Mouse (Mus musculus): ENCODE data around the gene Hk2.
"Not testable (repeated sequence)": the region's sequence is repeated elsewhere in the genome, so short reads cannot be mapped to it uniquely, and the experiment has no call there.

The Hk2 gene

GRCm38 (mm10) chr6:82699831-82700230 lies 74.4 kb downstream of the Hk2 start:
- no peak for DNase-seq (ENCODE audit: low read depth in 2 of 2, low spot score in 2 of 2)

- DNase-seq (ENCODE audit: low read depth in 2 of 2, low spot score in 2 of 2) = no peak
Measured at GRCm38 (mm10) chr6:82696736-82697135, 77.5 kb downstream of the Hk2 start.

- no peak for DNase-seq (ENCODE audit: low read depth in 2 of 2, low spot score in 2 of 2)
Measured at GRCm38 (mm10) chr6:82694668-82695067, 79.6 kb downstream of the Hk2 start.

GRCm38 (mm10) chr6:82689474-82689873 lies 84.8 kb downstream of the Hk2 start:
- DNase-seq (ENCODE audit: low read depth in 2 of 2, low spot score in 2 of 2) = no peak

GRCm38 (mm10) chr6:82688586-82688985 lies 85.7 kb downstream of the Hk2 start:
- not testable (repeated sequence) for DNase-seq (ENCODE audit: low read depth in 2 of 2, low spot score in 2 of 2)

- DNase-seq (ENCODE audit: low read depth in 2 of 2, low spot score in 2 of 2) = no peak
Measured at GRCm38 (mm10) chr6:82684136-82684535, 90.1 kb downstream of the Hk2 start.

- DNase-seq (ENCODE audit: low read depth in 2 of 2, low spot score in 2 of 2) = not testable (repeated sequence)
Measured at GRCm38 (mm10) chr6:82679286-82679685, 95.0 kb downstream of the Hk2 start.

GRCm38 (mm10) chr6:82677629-82678028 lies 96.6 kb downstream of the Hk2 start:
- DNase-seq (ENCODE audit: low read depth in 2 of 2, low spot score in 2 of 2) = not testable (repeated sequence)

Measured in CD8-positive naive resting alpha-beta T cell, adult 2 months (primary cell).